21 mouse cellular contexts compared by ENCODE assay signal in genomic region chr12:108968031-108968430, GRCm38 (mm10).
DNase-seq lines count a peak whose midpoint lies in the region; ATAC-seq and TF ChIP-seq lines count a peak whose summit lies in the region.
"Had no signal": no experiment of that assay in that cellular context is flagged by ENCODE, and none has a peak within 500 bp of the region (broad histone marks: within the 10 kb centered on the region; RNA-seq: fewer than 3 reads in every experiment).

No protein-coding gene starts in this region.

- H3K4me2 ChIP-seq in forebrain, postnatal 0 days (ENCODE audit: low read depth), result no peak overlapping the region
- H3K4me2 ChIP-seq in forebrain, embryonic 14.5 days (ENCODE audit: low read length), result no peak overlapping the region
- H3K4me2 ChIP-seq in liver, embryonic 12.5 days, result no peak overlapping the region
- H3K4me2 ChIP-seq: forebrain, embryonic 13.5 days; hindbrain, embryonic 12.5 days; liver, embryonic 11.5 days; lung, embryonic 15.5 days had no signal

- no peak overlapping the region for H3K27ac ChIP-seq in forebrain, postnatal 0 days (ENCODE audit: low read depth, low read length)
- H3K27ac ChIP-seq in forebrain, embryonic 14.5 days (ENCODE audit: low read depth, low read length), result no peak overlapping the region
- no peak overlapping the region for H3K27ac ChIP-seq in liver, embryonic 12.5 days
- H3K27ac ChIP-seq: forebrain, embryonic 13.5 days; hindbrain, embryonic 12.5 days; kidney, postnatal 0 days; limb, embryonic 10.5 days; lung, embryonic 15.5 days; macrophage had no signal

- WGBS in forebrain, postnatal 0 days, result 78% methylated on average over 10 of the region's 10 CpGs
- WGBS in forebrain, embryonic 14.5 days, result 84% methylated on average over 10 of the region's 10 CpGs
- WGBS in liver, embryonic 12.5 days (ENCODE audit: insufficient replicate concordance), result 72% methylated on average over 10 of the region's 10 CpGs

- no peaks in the 10 kb centered on the region; the same call in 1 of the 2 replicates for H3K4me1 ChIP-seq in forebrain, postnatal 0 days (ENCODE audit: insufficient read depth)
- H3K4me1 ChIP-seq in forebrain, embryonic 14.5 days (ENCODE audit: control insufficient read depth, insufficient read depth, low read length), result peaks cover 3% of the 10 kb centered on the region; the same call in 1 of the 2 replicates
- no peaks in the 10 kb centered on the region for H3K4me1 ChIP-seq in liver, embryonic 12.5 days
- H3K4me1 ChIP-seq: lung, embryonic 15.5 days had no signal

- H3K9ac ChIP-seq in forebrain, postnatal 0 days, result no peak overlapping the region
- H3K9ac ChIP-seq in forebrain, embryonic 14.5 days (ENCODE audit: low read length), result no peak overlapping the region
- H3K9ac ChIP-seq in liver, embryonic 12.5 days, result no peak overlapping the region
- H3K9ac ChIP-seq: forebrain, embryonic 13.5 days; hindbrain, embryonic 12.5 days; lung, embryonic 15.5 days had no signal

- peak; percentile 38 for ATAC-seq in forebrain, postnatal 0 days
- ATAC-seq in forebrain, embryonic 14.5 days, result no peak
- ATAC-seq in liver, embryonic 12.5 days, result no peak
- ATAC-seq: forebrain, embryonic 13.5 days had no signal

- peak; percentile 58 for DNase-seq in forebrain, postnatal 0 days
- DNase-seq in forebrain, embryonic 14.5 days (ENCODE audit: low spot score), result no peak
- DNase-seq in left cerebral cortex, adult 11 months (ENCODE audit: low spot score), result peak; percentile 25
- no peak for DNase-seq in left cerebral cortex, postnatal 4 days
- peak; percentile 33 to 40 for DNase-seq in frontal cortex, postnatal 10 days (ENCODE audit: low spot score in 2 of 2)
- peak; percentile 49 to 70 for DNase-seq in left cerebral cortex, postnatal 25 days (ENCODE audit: low spot score in 2 of 2)
- DNase-seq in ovary, postnatal 10 days (ENCODE audit: low spot score), result no peak
- DNase-seq: adrenal gland, adult 2 months; cerebellum, adult 11 months; cerebellum, postnatal 25 days; gastrocnemius, postnatal 14 days; midbrain, embryonic 14.5 days; thymus, postnatal 36 days had no signal

- H3K36me3 ChIP-seq in forebrain, postnatal 0 days (ENCODE audit: insufficient read depth), result no peaks in the 10 kb centered on the region
- no peaks in the 10 kb centered on the region for H3K36me3 ChIP-seq in forebrain, embryonic 14.5 days (ENCODE audit: control insufficient read depth, insufficient read depth, low read length)
- no peaks in the 10 kb centered on the region for H3K36me3 ChIP-seq in liver, embryonic 12.5 days
- H3K36me3 ChIP-seq: hindbrain, embryonic 12.5 days; limb, embryonic 10.5 days; lung, embryonic 15.5 days had no signal

- intact Hi-C loops in left cerebral cortex, postnatal 4 days (cut with DNase I), result no loop called here
- intact Hi-C loops in left cerebral cortex, postnatal 25 days (cut with DNase I), result no loop called here

- H3K4me3 ChIP-seq in forebrain, postnatal 0 days (ENCODE audit: low read depth, low read length), result no peak overlapping the region
- no peak overlapping the region for H3K4me3 ChIP-seq in forebrain, embryonic 14.5 days (ENCODE audit: low read depth, low read length)
- no peak overlapping the region for H3K4me3 ChIP-seq in liver, embryonic 12.5 days
- H3K4me3 ChIP-seq: forebrain, embryonic 13.5 days; hindbrain, embryonic 12.5 days; limb, embryonic 10.5 days; lung, embryonic 15.5 days had no signal

- TF ChIP-seq CTCF in forebrain, postnatal 0 days (IDR thresholded peaks at IDR 0.05; ENCODE audit: low read depth), result no peak

- no peaks in the 10 kb centered on the region; the same call in 1 of the 2 replicates for H3K27me3 ChIP-seq in forebrain, postnatal 0 days (ENCODE audit: insufficient read depth, low read length)
- H3K27me3 ChIP-seq in forebrain, embryonic 14.5 days (replicated peaks; ENCODE audit: control insufficient read depth, insufficient read depth, low read length), result 0 out of 2 replicates have a peak, but pooled peaks cover 7% of the 10 kb centered on the region
- H3K27me3 ChIP-seq in liver, embryonic 12.5 days (replicated peaks), result no peaks in the 10 kb centered on the region
- H3K27me3 ChIP-seq: hindbrain, embryonic 12.5 days; lung, embryonic 15.5 days had no signal

- H3K9me3 ChIP-seq in forebrain, postnatal 0 days (ENCODE audit: low read length), result no peaks in the 10 kb centered on the region
- H3K9me3 ChIP-seq in forebrain, embryonic 14.5 days (replicated peaks; ENCODE audit: control insufficient read depth, low read length), result no peaks in the 10 kb centered on the region
- no peaks in the 10 kb centered on the region for H3K9me3 ChIP-seq in liver, embryonic 12.5 days (replicated peaks)
- H3K9me3 ChIP-seq: forebrain, embryonic 13.5 days; hindbrain, embryonic 12.5 days; limb, embryonic 10.5 days; lung, embryonic 15.5 days had no signal

Comparison
In these comparisons a context has a peak if more than half of its experiments do, and no peak if none do; other contexts are left out.
1. DNase-seq: peak in forebrain, postnatal 0 days (single experiment), left cerebral cortex, adult 11 months (single experiment), frontal cortex, postnatal 10 days (2 of 2) and left cerebral cortex, postnatal 25 days (2 of 2); none in forebrain, embryonic 14.5 days (single experiment), left cerebral cortex, postnatal 4 days (single experiment) and ovary, postnatal 10 days (single experiment).